Mouse (Mus musculus) liver, embryonic 12.5 days (tissue): ENCODE results near the gene Itgbl1. TPM values are rescaled to one million over a fixed set of nuclear protein-coding genes. Genes with fewer than 3 reads are reported as not detected.

Experiments used
- ATAC-seq: fragments of 200-750 bp; cut with Nextera tagmentation; 2 replicates; pipeline ENCODE4 v1.8.0; 2017; ENCODE audit warnings: moderate number of reproducible peaks, mild to moderate bottlenecking, moderate library complexity
- H3K27ac ChIP-seq: fragments of 300-500 bp; sonication (generic); 2 replicates; pipeline ENCODE4 v1.5.1; 2016; ENCODE audit warnings: mild to moderate bottlenecking
- H3K27me3 ChIP-seq: fragments of 300-500 bp; sonication (generic); replicated peaks from 2 replicates; pipeline ENCODE4 v1.6.1; 2016; ENCODE audit warnings: mild to moderate bottlenecking, moderate library complexity
- H3K36me3 ChIP-seq: fragments of 300-500 bp; sonication (generic); 2 replicates; pipeline ENCODE4 v1.6.1; 2016; ENCODE audit warnings: mild to moderate bottlenecking, moderate library complexity
- H3K4me1 ChIP-seq: fragments of 300-500 bp; sonication (generic); 2 replicates; pipeline ENCODE4 v1.6.1; 2016
- H3K4me2 ChIP-seq: fragments of 300-500 bp; sonication (generic); 2 replicates; pipeline ENCODE4 v1.6.1; 2016; ENCODE audit warnings: mild to moderate bottlenecking, moderate library complexity
- H3K4me3 ChIP-seq: fragments of 300-500 bp; sonication (generic); 2 replicates; pipeline ENCODE4 v1.5.1; 2016; ENCODE audit warnings: mild to moderate bottlenecking, moderate library complexity
- H3K9ac ChIP-seq: fragments of 300-500 bp; sonication (generic); 2 replicates; pipeline ENCODE4 v1.6.1; 2016; ENCODE audit warnings: mild to moderate bottlenecking, moderate library complexity
- H3K9me3 ChIP-seq: fragments of 300-500 bp; sonication (generic); replicated peaks from 2 replicates; pipeline ENCODE4 v1.6.1; 2016; ENCODE audit warnings: mild to moderate bottlenecking, moderate library complexity
- WGBS: fragments of 180-500 bp; shearing (Covaris S2); methylation state at CpG from one replicate; pipeline ENCODE4 v1.1.7; 2016; ENCODE audit not compliant: insufficient replicate concordance; 5-methylcytosine and 5-hydroxymethylcytosine counted together
- polyA plus RNA-seq: library from polyadenylated mRNA; unstranded; fragments of >200 nt; fragmentation: Nextera tagmentation; extraction: Ambion mirVana; gene quantifications from 2 replicates; pipeline ENCODE4 v1.2.1, GENCODE M21; 2016

The Itgbl1 gene
- polyA plus RNA-seq, 1 experiment from 2014 or later, result not detected

DNA sequence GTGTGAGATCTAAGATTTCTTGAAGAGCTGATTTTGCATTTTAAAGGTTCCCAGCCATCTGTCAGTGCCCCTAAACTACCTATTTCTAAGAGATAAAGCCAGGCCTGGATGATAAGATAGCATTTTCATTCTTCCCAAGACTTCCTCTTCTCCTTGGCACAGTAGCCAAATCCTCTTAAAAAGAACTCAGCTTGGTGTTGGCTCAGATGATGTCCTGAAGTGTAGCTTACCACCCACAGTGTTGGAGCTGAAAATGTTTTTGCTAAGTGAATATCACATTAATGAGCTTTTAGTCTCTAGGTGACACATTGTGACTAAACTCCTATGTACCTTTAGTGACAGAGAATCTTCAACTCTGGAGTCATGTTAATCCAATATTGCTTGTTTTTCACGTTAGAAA is 99.8 kb downstream of the Itgbl1 start:
- Histone ChIP-seq H3K36me3 (no peaks in the 10 kb centered on the region), H3K9ac (no peak overlapping the region), H3K9me3 (no peaks in the 10 kb centered on the region), H3K27me3 (no peaks in the 10 kb centered on the region), H3K4me2 (no peak overlapping the region), H3K4me3 (no peak overlapping the region), H3K4me1 (no peaks in the 10 kb centered on the region), H3K27ac (no peak overlapping the region)
- WGBS, result 42% methylated on average over 1 of the region's 1 CpGs
- ATAC-seq, result no peak

DNA sequence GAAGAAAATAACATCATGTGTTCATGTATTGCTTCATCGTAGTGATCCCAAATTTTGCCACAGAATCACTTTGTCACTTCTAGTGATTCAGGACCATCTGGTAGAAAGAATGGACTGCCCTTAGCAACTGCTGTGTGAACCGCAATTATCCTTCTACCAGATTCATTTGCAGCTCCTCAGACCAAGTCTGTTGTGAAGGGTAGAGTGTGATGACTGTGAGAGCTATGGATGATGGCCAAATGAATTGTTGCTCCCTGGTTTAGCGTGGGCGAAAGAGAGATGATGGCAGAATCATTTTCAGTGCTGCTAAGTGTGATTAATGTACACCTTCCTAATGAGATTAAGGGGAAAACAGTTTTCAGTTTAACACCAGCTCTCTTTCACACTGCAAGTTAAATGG is 100.3 kb downstream of the Itgbl1 start:
- no peaks in the 10 kb centered on the region for H3K27me3 ChIP-seq
- 66% methylated on average over 4 of the region's 4 CpGs for WGBS
- no peak for ATAC-seq
- no peak overlapping the region for H3K4me3 ChIP-seq
- no peak overlapping the region for H3K27ac ChIP-seq
- no peaks in the 10 kb centered on the region for H3K9me3 ChIP-seq
- no peaks in the 10 kb centered on the region for H3K36me3 ChIP-seq
- no peak overlapping the region for H3K4me2 ChIP-seq
- no peaks in the 10 kb centered on the region for H3K4me1 ChIP-seq
- no peak overlapping the region for H3K9ac ChIP-seq

DNA sequence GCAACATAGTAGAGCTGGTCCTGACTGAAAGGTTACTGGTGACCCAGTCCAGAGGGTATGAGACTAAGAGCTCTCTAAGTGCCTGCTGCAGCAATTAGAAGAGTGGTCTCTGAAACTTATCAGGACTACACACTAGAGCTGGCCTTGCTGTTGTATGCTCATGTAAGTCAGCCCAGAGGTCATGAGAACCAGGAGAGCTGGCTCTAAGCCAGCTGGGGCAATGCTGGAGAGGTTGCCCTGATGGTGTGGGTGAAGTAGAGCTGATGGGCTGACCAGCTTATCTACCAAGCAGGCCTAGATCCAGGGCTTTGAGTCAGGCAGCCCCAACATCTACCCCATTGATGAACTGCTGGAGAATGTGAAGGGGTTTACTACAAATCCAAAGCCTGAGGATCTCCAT is 142.0 kb downstream of the Itgbl1 start:
- no peak for ATAC-seq
- Histone ChIP-seq H3K4me3 (no peak overlapping the region), H3K4me1 (no peaks in the 10 kb centered on the region), H3K4me2 (no peak overlapping the region), H3K9ac (no peak overlapping the region), H3K27me3 (no peaks in the 10 kb centered on the region), H3K27ac (no peak overlapping the region), H3K9me3 (no peaks in the 10 kb centered on the region), H3K36me3 (no peaks in the 10 kb centered on the region)

DNA sequence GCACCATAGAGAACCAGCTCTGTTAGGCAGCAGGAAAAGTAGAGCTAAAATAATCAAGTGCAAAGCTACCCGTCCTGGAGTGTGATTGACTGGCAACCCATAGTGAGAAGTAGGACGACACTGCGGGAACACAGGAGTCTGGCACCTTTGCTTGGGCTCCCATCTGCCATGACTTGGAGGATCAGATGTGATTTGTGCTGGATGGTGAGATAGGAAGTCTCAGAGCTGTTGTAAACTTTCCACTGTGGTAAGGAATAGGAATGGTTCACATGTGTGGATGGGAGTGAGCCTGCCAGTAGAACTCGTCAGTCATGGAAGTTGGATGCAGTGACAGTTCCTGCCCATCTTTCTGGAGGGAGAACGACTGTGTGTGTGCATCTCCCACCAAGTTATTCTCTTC is 177.9 kb downstream of the Itgbl1 start:
- Histone ChIP-seq H3K4me2 (no peak overlapping the region), H3K27ac (no peak overlapping the region), H3K36me3 (no peaks in the 10 kb centered on the region), H3K4me3 (no peak overlapping the region), H3K27me3 (no peaks in the 10 kb centered on the region), H3K4me1 (no peaks in the 10 kb centered on the region), H3K9ac (no peak overlapping the region), H3K9me3 (no peaks in the 10 kb centered on the region)
- no peak for ATAC-seq
- WGBS, result 56% methylated on average over 5 of the region's 5 CpGs

DNA sequence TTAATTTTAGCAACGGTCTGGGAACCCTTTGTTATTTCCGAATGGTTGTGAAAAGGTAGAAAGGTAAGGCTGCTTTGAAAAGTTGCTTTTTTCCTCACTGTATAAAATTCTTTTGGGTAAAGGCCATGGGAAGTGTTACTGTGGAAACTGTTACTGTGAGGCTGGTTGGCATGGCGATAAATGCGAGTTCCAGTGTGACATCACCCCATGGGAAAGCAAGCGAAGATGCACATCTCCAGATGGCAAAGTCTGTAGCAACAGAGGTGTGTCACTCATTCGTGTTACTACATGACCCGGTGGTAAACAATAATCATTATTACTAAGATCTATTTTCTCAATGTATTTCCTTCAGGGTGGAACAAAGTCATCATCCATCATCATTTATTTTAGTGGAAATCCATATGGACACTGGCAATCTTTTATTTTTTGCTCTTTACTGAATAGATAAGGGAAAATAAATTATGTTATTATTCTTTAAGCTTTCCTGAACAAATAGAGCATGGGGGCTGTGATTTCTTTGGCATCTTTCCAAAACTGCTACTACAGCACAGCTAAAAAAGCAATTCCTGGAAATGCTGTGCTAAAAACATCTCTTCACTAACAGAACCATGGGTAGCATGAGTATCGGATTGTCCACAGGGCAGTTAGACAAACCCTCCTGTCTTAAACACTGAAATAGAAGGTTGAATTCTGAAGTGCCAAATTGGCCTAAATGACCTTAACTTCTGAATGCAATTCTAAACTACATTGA is 184.1 kb downstream of the Itgbl1 start:
- Histone ChIP-seq H3K9me3 (no peaks in the 10 kb centered on the region), H3K9ac (no peak overlapping the region), H3K36me3 (no peaks in the 10 kb centered on the region), H3K27me3 (no peaks in the 10 kb centered on the region), H3K4me3 (no peak overlapping the region), H3K27ac (no peak overlapping the region), H3K4me1 (no peaks in the 10 kb centered on the region), H3K4me2 (no peak overlapping the region)
- no peak for ATAC-seq
- 64% methylated on average over 8 of the region's 8 CpGs for WGBS

DNA sequence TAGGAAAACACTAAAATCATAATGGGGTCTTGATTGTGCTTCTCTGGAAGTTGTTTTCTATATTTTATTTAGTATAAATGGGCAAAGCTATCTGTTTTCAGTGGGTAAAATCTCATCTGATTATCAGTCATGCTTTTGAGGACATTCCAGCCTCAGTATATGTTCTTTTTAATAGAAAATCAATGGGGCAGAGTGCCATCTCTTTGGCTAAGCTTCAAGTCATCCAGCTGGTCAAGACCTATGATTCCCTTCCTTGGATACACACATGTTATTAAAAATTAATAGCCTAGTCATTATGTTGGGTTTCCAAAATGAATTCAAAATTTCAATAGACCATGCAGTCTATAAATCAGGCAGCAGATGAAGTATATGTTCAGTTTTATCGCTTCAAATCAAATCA is 204.8 kb downstream of the Itgbl1 start:
- no peaks in the 10 kb centered on the region for H3K9me3 ChIP-seq
- H3K4me3 ChIP-seq, result no peak overlapping the region
- no peak overlapping the region for H3K4me2 ChIP-seq
- no peak overlapping the region for H3K9ac ChIP-seq
- no peaks in the 10 kb centered on the region for H3K4me1 ChIP-seq
- no peak overlapping the region for H3K27ac ChIP-seq
- WGBS, result 59% methylated on average over 1 of the region's 1 CpGs
- no peaks in the 10 kb centered on the region for H3K27me3 ChIP-seq
- ATAC-seq, result no peak
- no peaks in the 10 kb centered on the region for H3K36me3 ChIP-seq

DNA sequence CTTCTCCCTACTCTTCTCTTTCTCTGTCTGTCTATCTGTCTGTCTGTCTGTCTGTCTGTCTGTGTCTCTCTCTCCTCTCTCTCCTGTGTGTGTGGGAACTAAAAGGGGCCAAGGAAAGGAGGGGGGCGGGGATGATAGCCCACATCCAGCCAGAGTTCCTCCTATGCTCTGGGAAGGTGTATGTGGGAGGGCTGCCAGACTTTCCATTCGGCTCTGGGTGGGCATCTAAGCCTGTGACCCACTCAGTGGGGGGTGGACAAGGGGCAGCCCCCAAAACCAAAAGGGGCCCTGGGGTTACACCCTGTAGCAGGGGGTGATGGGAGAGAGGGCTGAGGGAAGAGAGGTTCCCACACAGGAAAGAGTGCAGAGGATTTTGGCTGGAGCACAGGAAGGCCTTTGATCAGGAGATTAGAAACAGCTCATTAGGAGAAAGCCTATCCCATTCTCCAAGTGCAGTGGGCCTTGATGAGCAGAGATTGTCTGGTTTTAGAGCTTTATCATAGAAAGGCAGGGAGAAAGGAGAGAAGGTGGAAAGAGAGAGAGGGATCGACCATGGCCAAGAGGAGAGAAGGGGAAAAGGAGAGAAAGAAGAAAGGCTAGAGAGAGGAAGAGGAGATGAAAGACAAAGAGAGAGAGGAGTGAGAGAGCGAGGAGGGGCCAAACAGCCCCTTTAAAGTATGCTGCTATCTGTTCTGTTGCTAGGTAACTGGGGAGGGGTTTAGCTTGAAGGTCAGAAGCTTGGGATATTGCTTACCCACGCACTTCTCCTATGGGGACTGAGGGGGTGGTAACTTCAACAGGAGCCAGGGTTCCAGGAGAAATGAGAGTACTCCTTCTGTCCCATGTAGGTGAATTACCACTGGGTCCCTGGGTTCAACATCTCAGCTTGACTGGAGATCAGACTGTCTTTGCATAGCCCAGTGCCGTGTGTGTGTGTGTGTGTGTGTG is 206.3 kb downstream of the Itgbl1 start:
- Histone ChIP-seq H3K27me3 (no peaks in the 10 kb centered on the region), H3K4me3 (no peak overlapping the region), H3K9me3 (no peaks in the 10 kb centered on the region), H3K9ac (no peak overlapping the region), H3K4me2 (no peak overlapping the region), H3K4me1 (no peaks in the 10 kb centered on the region), H3K36me3 (no peaks in the 10 kb centered on the region), H3K27ac (no peak overlapping the region)
- 29% methylated on average over 6 of the region's 6 CpGs for WGBS
- ATAC-seq, result no peak

DNA sequence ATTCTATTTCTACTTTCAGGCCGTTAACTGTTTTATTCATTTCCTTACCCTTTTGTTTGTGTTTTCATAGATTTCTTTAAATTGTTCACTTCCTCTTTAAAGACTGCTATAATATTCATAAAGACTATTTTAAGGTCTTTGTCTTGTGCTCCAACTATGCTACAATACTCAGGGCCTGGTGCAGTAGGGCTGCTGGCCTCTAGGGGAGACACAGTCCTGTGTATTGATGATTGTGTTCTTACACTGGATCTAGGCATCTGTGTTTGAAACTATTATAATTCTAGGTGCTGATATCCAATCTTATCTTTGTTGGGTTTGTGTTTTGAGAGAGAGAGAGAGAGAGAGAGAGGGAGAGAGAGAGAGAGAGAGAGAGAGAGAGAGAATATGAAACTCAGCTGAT is 268.1 kb downstream of the Itgbl1 start:
- no peaks in the 10 kb centered on the region for H3K27me3 ChIP-seq
- H3K9me3 ChIP-seq, result no peaks in the 10 kb centered on the region
- WGBS, result 75% methylated on average over 1 of the region's 1 CpGs
- no peak overlapping the region for H3K4me3 ChIP-seq
- H3K4me2 ChIP-seq, result no peak overlapping the region
- H3K9ac ChIP-seq, result no peak overlapping the region
- ATAC-seq, result no peak
- no peaks in the 10 kb centered on the region for H3K4me1 ChIP-seq
- no peak overlapping the region for H3K27ac ChIP-seq
- no peaks in the 10 kb centered on the region for H3K36me3 ChIP-seq

- WGBS, result 50% methylated on average over 2 of the region's 2 CpGs
- ATAC-seq, result no peak
- no peaks in the 10 kb centered on the region for H3K9me3 ChIP-seq
- H3K27ac ChIP-seq, result no peak overlapping the region
- H3K9ac ChIP-seq, result no peak overlapping the region
- H3K4me3 ChIP-seq, result no peak overlapping the region
- H3K27me3 ChIP-seq, result no peaks in the 10 kb centered on the region
- H3K4me2 ChIP-seq, result no peak overlapping the region
- no peaks in the 10 kb centered on the region for H3K4me1 ChIP-seq
- H3K36me3 ChIP-seq, result no peaks in the 10 kb centered on the region
These were observed 306.8 kb downstream of the Itgbl1 start for GRCm38 (mm10) chr14:123966531-123966930.

GRCm38 (mm10) chr14:123967996-123968395 is 308.2 kb downstream of the Itgbl1 start:
- Histone ChIP-seq H3K9ac (no peak overlapping the region), H3K4me3 (no peak overlapping the region), H3K36me3 (no peaks in the 10 kb centered on the region), H3K4me2 (no peak overlapping the region), H3K27ac (no peak overlapping the region), H3K9me3 (no peaks in the 10 kb centered on the region), H3K27me3 (no peaks in the 10 kb centered on the region), H3K4me1 (no peaks in the 10 kb centered on the region)
- 80% methylated on average over 6 of the region's 6 CpGs for WGBS
- ATAC-seq, result no peak

DNA sequence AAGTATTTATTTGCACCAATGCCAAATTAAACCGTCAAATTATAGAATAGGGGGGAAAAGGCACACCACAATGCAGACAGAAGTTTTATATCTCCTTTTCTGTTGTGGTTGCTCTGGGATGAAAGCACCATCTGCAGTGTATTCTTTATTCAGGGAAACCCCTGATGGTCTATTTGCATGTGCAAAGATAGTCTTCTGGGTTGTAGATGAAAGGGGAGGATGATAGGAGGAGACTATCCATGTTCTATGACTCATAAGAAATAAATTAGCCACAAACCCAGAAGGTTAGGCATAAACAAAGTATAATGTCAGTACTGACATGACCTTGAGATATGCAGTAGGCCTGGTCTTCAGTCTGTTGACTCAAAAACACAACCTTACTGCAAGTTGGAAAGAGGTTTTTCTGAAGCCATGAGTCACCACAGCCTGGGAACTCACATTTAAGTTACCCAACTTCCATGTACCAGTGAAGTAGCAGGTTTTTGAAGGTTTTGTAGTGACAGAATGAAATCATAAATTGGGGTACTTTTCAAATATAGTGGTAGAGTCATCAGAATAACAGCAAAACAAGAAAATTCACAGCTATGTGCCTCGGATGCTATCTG is 330.9 kb downstream of the Itgbl1 start:
- Histone ChIP-seq H3K9me3 (no peaks in the 10 kb centered on the region), H3K4me1 (no peaks in the 10 kb centered on the region), H3K27ac (no peak overlapping the region), H3K27me3 (no peaks in the 10 kb centered on the region), H3K4me2 (no peak overlapping the region), H3K4me3 (no peak overlapping the region), H3K36me3 (no peaks in the 10 kb centered on the region), H3K9ac (no peak overlapping the region)
- ATAC-seq, result no peak
- 62% methylated on average over 2 of the region's 2 CpGs for WGBS
